ENCODE assay signal across 23 mouse cellular contexts in genomic region chr15:56896553-56896952, GRCm38 (mm10).
DNase-seq lines count a peak whose midpoint lies in the region; ATAC-seq and TF ChIP-seq lines count a peak whose summit lies in the region.
"Had no signal": no experiment of that assay in that cellular context is flagged by ENCODE, and none has a peak within 500 bp of the region (broad histone marks: within the 10 kb centered on the region; RNA-seq: fewer than 3 reads in every experiment).

No protein-coding gene starts in this region.

- TF ChIP-seq CTCF in lung, embryonic 14.5 days (IDR thresholded peaks at IDR 0.05; ENCODE audit: low read depth): no peak

- no peak overlapping the region for H3K27ac ChIP-seq in lung, embryonic 14.5 days (ENCODE audit: low read depth)
- no peak overlapping the region for H3K27ac ChIP-seq in heart, embryonic 11.5 days (ENCODE audit: low read depth, low read length)
- H3K27ac ChIP-seq: embryonic facial prominence, embryonic 12.5 days; gastrocnemius, adult 2 months; hindbrain, embryonic 12.5 days; hindbrain, embryonic 15.5 days had no signal

- no peaks in the 10 kb centered on the region for H3K36me3 ChIP-seq in lung, embryonic 14.5 days (ENCODE audit: insufficient read depth)
- H3K36me3 ChIP-seq in heart, embryonic 11.5 days (ENCODE audit: control insufficient read depth, insufficient read depth, low read length): no peaks in the 10 kb centered on the region
- H3K36me3 ChIP-seq: embryonic facial prominence, embryonic 12.5 days; G1E; hindbrain, embryonic 12.5 days; hindbrain, embryonic 15.5 days had no signal

- no peaks in the 10 kb centered on the region for H3K4me1 ChIP-seq in lung, embryonic 14.5 days (ENCODE audit: insufficient read depth)
- no peaks in the 10 kb centered on the region for H3K4me1 ChIP-seq in heart, embryonic 11.5 days (ENCODE audit: control insufficient read depth, insufficient read depth, low read length)
- H3K4me1 ChIP-seq: embryonic facial prominence, embryonic 12.5 days; hindbrain, embryonic 12.5 days; hindbrain, embryonic 15.5 days had no signal

- no peaks in the 10 kb centered on the region for H3K27me3 ChIP-seq in lung, embryonic 14.5 days (ENCODE audit: insufficient read depth, low read length)
- no peaks in the 10 kb centered on the region for H3K27me3 ChIP-seq in heart, embryonic 11.5 days (ENCODE audit: control insufficient read depth, insufficient read depth, low read length)
- H3K27me3 ChIP-seq: CH12.LX; embryonic facial prominence, embryonic 12.5 days; hindbrain, embryonic 12.5 days; hindbrain, embryonic 15.5 days had no signal

- DNase-seq in lung, embryonic 14.5 days: peak; percentile 1
- no peak for DNase-seq in lung, postnatal 36 days
- peak; percentile 74 for DNase-seq in NIH3T3 (ENCODE audit: low read depth)
- DNase-seq in fibroblast of lung, adult 2 months (ENCODE audit: low read depth): peak; percentile 57
- DNase-seq in spleen, postnatal 4 days (ENCODE audit: low spot score in 2 of 2): no peak
- DNase-seq: adrenal gland, postnatal 10 days; adrenal gland, postnatal 36 days; cerebellum, adult 18-20 months; cerebellum, adult 9-10 months; cerebellum, postnatal 14 days; forebrain, postnatal 0 days; gastrocnemius, adult 2 months; gastrocnemius, postnatal 25 days; heart, adult 18-20 months had no signal

- no peak overlapping the region for H3K4me2 ChIP-seq in lung, embryonic 14.5 days
- H3K4me2 ChIP-seq in heart, embryonic 11.5 days: no peak overlapping the region
- H3K4me2 ChIP-seq: embryonic facial prominence, embryonic 12.5 days; hindbrain, embryonic 12.5 days; hindbrain, embryonic 15.5 days had no signal

- no peaks in the 10 kb centered on the region for H3K9me3 ChIP-seq in lung, embryonic 14.5 days (ENCODE audit: low read depth, low read length)
- no peaks in the 10 kb centered on the region for H3K9me3 ChIP-seq in heart, embryonic 11.5 days (replicated peaks; ENCODE audit: control insufficient read depth, low read length)
- H3K9me3 ChIP-seq: embryonic facial prominence, embryonic 12.5 days; G1E; hindbrain, embryonic 12.5 days; hindbrain, embryonic 15.5 days had no signal

- no peak for ATAC-seq in lung, embryonic 14.5 days (ENCODE audit: insufficient read depth)
- no peak for ATAC-seq in heart, embryonic 11.5 days (replicated peaks; ENCODE audit: insufficient number of reproducible peaks, low FRiP score, low TSS enrichment)
- ATAC-seq: activated CD4-positive, CD25-positive, alpha-beta regulatory T cell, adult 4 months; forebrain, embryonic 14.5 days; forebrain, postnatal 0 days; intestine, postnatal 0 days had no signal

- no peak overlapping the region for H3K4me3 ChIP-seq in lung, embryonic 14.5 days (ENCODE audit: low read depth, low read length)
- H3K4me3 ChIP-seq in heart, embryonic 11.5 days (ENCODE audit: low read depth, low read length): no peak overlapping the region
- H3K4me3 ChIP-seq: embryonic facial prominence, embryonic 12.5 days; gastrocnemius, adult 2 months; hindbrain, embryonic 12.5 days; hindbrain, embryonic 15.5 days had no signal

- no peak overlapping the region for H3K9ac ChIP-seq in lung, embryonic 14.5 days
- no peak overlapping the region for H3K9ac ChIP-seq in heart, embryonic 11.5 days (ENCODE audit: low read depth, low read length)
- H3K9ac ChIP-seq: embryonic facial prominence, embryonic 12.5 days; forebrain, postnatal 0 days; hindbrain, embryonic 12.5 days; hindbrain, embryonic 15.5 days had no signal

Comparison
In these comparisons a context has a peak if more than half of its experiments do, and no peak if none do; other contexts are left out.
1. DNase-seq: peak in lung, embryonic 14.5 days (single experiment), NIH3T3 (single experiment) and fibroblast of lung, adult 2 months (single experiment); none in lung, postnatal 36 days (single experiment) and spleen, postnatal 4 days (0 of 2).